Mouse (Mus musculus) adrenal gland, postnatal 36 days (tissue): ENCODE measurements around the gene Ttc39a. TPM values are rescaled to one million over a fixed set of nuclear protein-coding genes. Genes with fewer than 3 reads are reported as not detected.
A peak's percentile ranks its signal among the peaks of the same experiment; 100 is the strongest.

Experiments used
- DNase-seq, 2 experiments: peaks; one replicate each; pipeline ENCODE4 v3.0.0; 2021; ENCODE audit warnings: mixed read lengths in 1 of 2
- total RNA-seq, 2 experiments: library from RNA; stranded (reverse); gene quantifications; 2 replicates each; pipeline ENCODE4 v1.2.3; 2021

Ttc39a gene
- total RNA-seq, 2 experiments from 2014 or later: 4.2 to 5.0 TPM

DNA sequence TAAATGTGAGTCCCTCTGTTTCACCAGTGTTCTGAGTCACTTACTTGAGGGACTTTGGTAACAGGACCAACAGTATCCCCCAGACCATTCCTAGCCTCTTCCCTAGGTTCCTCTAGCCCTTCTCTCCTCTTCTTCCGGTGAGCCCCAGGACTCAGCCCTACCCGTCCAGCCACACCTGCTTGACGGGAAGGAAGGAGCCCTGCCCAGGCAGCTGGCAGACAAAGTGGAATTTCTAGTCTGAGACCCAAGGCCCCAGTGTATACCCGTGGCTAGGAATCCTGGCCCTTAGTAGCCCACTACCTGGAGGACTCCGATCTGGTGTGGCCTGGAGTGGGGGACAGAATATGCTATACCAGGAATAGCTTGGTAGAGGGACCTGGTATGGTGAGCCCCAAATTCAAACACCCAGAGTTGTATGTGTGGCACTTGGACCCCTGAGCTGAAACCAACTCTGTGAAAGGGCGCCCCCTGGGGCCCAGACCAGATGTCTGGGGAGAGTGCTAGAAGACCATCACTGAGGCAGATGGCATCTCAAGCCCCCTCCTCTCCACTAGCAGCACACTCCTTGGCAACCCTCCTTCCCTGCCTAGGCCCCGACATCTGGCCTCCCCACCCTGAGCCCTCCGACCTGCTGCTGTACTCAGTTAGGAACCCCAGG lies 13.8 kb downstream of the Ttc39a start:
- DNase-seq: peak; percentile 34 to 60

DNA sequence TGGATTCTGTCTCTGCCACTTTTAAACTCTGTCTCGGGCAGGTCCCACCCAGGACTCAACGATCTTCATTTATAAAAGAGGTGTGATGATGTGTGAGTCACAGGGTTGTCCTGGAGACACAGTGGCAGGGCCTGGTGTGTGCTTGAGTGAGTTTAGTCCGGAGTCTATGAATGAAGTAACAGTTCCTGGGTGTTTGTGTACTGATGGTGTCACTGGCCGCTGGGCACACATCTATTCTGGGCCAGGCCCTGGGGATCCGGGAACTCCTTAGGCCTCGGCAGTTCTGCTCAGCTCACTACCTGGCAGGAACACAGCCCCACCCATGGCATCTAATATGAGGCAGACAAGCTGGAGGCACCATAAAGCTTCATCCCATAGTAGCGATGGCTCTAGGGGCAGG lies 15.2 kb downstream of the Ttc39a start:
- no peak for DNase-seq

DNA sequence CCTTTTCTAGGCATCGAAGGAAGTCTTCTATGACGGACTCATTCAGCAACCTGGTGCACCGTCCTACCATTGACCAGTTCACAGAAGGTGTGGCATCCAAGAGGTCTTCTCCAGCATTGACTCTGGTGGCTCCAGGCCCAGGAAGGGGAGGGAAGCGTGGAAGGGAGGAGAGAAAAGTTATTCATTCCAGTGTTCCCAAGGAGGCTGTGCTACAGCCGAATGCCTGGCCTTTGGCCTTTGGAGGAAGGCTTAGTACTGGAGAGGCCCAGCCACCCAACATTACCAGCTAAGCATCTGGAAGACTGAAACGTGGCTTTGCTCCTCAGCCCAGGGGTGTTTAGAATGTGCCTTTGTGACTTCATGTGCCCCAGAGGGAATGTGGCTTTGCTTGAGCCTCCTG lies 16.0 kb downstream of the Ttc39a start:
- DNase-seq: no peak

DNA sequence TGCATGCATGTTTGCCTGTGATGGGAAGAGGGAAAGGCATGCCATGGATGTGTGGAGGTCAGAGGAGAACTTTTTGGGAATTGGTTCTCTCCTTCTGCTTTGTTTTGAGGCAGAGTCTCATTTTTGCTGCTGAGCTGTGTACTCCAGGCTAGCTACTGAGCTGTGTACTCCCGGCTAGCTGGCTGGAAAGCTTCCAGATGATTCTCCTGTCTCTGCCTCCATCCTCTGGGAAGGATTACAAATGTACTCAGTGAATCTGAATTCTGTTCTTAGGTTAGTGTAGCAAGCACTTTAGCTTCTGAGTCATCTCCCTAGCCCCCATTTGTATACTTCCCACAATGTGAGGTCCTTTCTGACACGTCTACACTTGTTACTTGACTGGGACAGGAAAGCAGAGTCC lies 17.0 kb downstream of the Ttc39a start:
- no peak for DNase-seq

DNA sequence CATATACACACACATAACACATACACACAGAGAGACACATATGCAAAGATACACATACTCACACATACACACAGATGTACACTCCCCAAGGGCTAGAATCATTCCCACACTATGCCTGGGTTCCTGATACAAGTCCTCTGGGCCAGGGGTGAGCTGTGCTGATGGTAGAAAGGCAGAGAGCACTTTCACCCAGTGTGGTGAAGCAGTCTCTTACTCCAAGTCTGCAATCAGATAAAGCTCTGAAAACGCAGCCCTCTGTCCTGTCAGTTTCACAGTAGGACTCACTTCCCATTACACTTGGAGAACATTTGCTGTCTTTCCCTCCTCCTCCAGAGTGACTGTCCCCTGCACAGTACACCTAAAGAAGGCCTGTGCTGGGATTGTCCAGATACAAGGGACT lies 20.6 kb downstream of the Ttc39a start:
- no peak for DNase-seq

DNA sequence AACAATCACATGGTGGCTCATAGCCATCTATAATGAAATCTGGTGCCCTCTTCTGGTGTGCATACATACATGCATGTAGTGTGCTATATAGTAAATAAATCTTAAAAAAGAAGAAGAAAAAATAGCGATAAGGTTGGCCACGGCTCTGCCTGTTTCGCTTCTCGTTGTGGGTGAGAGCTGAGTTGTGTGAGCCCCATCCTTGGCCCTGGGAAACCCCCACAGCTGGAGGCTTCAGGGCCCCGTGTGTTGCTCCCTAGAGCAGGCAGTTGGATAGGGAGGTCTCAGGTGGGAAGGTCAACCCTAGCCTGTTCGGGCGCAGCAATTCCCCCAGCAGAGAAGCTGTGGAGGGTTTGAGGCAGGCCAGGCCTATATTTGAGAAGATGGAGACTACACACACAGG lies 23.8 kb downstream of the Ttc39a start:
- no peak for DNase-seq

DNA sequence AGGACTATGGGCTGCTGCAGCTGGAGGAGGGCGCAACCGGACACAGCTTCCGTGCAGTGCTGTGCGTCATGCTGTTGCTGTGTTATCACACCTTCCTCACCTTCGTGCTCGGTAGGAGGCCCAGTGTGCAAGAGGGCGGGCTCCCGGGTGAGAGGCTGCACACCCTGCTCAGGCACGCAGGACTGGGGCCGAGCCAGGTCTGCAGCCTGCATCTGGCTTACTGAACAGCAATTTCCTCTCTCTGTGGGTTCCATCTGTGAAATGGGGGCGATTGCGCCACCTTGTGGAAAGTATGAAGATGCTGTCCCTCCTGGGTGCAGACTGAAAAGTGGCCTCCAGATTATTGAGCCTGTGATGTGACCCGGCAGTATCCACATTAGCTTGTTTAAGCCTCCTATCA lies 24.4 kb downstream of the Ttc39a start:
- peak; percentile 55 to 65 for DNase-seq

DNA sequence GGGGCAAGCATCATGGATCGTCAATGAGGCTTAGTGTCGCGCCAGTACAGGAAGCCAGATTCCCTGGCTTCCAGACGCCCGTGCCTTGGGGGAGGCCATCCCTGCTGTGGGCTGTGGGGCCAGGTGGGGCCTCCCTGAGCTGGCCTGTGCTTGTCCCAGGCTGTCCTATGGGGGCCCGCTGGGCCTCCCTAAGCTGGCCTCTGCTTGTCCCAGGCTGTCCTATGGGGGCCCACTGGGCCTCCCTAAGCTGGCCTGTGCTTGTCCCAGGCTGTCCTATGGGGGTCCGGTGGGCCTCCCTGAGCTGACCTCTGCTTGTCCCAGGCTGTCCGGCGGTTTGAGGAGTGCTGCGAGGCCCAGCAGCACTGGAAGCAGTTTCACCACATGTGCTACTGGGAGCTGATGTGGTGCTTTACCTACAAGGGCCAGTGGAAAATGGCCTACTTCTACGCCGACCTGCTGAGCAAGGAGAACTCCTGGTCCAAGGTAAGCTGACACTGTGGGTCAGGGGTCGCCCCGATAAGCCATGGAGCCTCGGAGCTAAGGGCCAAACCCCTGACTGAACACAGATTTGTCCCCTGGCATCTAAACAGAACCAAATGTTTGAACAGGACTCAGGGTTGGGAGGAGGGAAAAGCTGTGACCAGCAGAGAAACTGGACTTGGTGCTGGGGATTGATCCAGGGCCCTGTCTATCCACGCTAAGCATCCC lies 26.4 kb downstream of the Ttc39a start:
- DNase-seq: no peak

DNA sequence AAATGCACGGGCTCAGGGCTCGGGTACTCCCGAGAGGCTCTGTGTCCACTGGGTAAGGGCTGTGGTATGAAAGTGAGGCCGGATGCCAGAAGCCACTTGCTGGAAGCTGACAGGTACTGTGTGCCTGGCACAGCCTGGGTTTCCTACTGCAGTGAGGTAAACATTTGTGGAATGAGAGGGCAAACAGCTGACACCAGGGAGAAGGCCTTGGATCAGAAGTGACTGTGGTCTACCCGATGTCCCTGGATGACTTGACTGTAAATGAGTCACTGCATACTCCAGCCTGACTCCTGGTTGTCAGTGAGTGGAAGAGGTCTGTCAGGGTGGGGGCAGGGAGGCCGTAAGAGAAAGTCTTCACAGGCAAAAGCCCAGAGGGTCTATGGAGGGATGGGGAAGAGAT lies 27.2 kb downstream of the Ttc39a start:
- peak; percentile 77 to 78 for DNase-seq

DNA sequence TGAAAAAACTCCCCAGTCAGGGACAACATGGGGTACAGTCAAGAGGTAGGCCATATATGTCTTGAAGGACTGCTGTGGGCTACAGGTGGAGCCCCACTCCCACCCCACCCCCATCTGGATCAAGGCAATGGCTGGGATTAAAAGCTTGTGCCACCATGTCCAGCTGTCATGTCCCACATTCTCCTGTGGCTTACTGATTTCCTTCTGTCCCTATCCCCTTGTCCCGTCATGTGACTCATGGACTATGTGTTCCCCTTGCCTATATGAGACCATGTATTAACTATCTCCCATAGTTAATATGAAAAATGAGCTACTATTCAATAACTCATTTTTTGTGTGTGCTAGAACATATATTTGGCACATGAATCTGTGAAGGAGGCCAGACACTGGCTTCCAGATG lies 27.8 kb downstream of the Ttc39a start:
- no peak for DNase-seq

DNA sequence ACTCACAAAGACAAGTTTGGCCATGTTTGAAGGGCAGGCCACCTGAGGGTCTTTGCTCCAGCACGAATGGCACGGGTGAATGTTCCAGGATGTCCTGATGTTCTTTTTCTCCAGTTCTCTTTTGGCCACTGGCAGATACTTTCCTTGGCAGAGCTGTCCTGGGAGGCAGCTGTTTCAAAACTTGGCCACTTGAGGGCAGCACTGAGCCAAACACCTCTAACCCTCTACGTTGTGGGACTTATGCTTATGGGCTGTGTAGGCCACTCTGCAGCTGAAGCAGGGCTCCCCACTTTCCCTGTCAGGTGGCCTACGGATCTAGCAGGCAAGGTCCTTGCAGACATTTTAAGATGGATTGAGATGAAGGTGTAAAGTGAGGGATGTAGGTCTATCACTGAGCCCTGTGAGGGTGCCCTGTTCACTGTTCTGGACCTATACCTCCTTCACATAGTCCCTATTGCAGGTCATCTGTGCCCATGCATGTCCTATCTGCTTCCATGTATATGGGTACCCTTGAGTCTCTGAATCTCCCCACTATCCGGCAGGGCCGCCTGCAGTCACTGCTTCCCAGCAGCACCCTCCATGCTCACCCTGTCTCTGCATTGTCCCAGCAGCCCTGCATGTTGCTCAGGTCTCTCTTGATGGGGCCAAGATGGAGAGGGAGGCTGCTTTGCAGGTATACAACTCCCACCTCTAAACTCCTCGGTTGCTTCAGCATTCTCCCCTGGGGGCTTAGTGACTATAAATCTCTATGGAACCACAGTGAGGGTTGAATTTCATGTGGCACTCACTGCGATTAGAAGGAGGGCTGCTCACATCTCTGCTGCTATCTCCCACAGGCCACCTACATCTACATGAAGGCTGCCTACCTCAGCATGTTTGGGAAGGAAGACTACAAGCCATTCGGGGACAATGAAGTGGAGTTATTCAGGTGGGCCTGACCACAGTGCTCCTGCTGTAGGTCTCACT lies 31.8 kb downstream of the Ttc39a start:
- DNase-seq: peak; percentile 75 to 80

DNA sequence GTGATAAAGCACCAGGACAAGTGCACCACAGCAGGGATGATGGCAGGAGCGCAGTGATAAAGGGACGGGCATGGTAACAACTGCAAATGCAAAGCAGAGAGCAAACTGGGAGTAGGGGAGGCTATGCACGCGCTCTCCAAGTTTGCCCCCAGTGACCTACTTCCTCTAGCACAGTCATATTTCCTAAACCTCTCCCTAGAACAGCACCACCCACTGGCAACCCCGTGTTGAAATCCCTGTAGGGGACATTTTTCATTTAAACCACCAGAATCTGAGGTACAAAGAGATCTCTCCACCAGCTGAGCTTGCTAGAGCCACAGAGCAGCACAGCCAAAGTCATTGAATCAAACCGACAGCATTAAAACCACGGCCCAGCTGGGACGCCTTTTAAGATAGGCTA lies 32.7 kb downstream of the Ttc39a start:
- DNase-seq: peak in 1 of 2 experiments; percentile 16

DNA sequence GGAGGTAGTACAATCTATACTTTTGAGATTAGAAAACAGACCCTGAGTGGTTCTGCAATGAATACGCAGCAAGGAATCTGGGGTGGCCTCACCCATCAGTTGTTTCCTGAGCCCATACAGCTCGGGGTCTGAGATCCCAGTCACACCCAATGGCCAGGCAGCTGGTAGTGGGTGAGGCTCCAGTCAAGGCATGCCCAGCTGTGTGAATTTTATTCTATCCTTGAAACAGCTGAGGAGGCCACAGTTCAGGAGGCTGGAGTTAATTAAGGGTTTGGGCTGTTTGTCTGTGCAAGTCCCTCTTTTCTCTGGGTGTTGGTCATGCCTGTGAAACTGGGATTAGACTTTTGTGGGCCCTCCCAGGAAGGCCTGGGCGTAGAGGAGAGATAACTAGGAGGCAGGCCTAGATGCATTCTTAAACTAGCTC lies 33.4 kb downstream of the Ttc39a start:
- DNase-seq: no peak

DNA sequence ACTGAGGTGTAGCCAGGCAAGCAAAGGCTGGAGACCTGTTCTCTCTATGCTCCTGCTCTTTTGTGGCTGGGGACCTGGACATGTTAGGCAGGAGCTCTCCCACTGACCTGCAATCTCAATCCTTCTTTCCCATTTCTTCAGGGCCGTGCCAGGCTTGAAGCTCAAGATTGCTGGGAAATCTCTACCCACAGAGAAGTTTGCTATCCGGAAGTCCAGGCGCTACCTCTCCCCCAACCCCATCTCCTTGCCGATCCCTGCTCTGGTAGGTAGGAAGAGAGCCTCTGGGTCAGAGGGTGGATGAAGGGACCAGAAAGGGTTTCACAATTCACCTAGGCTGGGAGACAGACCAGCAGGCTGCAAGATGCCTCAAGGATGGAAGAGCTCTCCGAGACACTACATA lies 34.0 kb downstream of the Ttc39a start:
- DNase-seq: no peak

DNA sequence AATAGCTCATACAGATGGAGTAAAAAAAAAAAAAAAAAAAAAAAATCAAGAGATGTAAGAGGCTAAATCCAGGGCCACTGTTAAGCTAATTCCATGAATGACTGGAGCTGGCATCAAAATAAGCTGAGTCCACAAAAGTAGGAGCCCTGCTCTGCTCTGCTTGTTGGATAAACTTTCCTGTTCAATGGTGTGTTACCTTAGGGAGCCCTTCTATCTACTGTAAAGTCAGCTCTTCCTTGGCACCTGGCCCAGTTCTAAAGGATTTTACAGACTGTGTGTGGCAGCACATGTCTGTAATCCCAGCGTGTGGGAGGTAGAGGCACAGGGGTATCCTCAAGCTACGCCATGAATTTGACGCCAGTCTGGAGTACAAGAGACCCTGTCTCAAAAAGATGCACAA lies 34.6 kb downstream of the Ttc39a start:
- DNase-seq: no peak

DNA sequence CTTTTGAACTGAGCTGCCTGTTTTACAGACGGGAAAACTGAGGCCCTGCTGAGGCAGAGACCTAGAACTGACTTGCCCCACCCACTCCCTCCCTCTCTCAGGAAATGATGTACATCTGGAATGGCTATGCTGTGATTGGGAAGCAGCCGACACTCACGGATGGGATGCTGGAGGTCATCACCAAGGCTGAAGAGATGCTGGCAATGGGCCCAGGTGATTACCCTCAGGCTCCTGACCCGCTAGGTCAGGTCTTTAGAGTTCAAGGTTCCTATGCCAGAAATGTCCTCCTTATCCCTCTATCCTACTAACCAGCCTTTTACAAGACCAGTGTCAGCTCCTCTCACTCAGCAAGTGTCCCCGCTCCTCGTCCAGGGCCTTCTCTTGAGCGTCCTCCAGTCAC lies 35.7 kb downstream of the Ttc39a start:
- peak; percentile 38 to 64 for DNase-seq

DNA sequence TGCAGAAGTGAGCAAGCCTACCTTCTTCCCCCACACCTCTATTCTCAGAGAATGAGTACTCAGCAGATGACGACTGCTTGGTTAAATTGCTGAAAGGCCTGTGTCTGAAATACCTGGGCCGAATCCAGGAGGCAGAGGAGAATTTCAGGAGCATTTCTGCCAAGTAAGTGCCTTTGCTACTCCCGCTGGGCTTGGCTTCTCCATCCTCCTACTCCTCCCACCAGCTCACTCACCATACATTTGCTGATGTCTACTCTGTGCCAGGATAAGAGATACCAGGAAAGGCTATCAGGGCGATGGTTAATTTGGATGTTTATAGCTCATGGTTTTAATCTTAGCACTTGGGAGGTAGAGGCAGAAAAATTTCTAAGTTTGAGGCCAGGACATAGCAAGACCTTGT lies 36.2 kb downstream of the Ttc39a start:
- DNase-seq: no peak

DNA sequence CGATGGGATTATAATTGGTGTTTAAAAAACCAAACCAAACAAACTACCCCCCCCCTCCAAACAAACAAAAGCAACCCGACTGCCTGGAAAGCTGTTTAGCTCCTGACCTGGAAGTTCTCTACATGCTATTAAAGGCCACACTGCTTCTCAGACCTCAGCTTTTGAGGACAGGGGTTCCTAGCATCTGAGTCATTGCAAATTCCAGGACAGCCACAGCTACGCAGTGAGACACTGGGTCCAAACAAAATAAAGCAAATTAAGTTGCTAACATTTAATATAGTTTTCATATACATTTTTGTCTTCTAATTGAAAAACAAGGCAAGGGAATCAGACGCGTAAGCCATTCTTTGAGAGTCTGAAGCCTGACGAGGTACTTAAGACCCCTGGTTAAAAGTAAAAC lies 38.0 kb downstream of the Ttc39a start:
- DNase-seq: no peak

DNA sequence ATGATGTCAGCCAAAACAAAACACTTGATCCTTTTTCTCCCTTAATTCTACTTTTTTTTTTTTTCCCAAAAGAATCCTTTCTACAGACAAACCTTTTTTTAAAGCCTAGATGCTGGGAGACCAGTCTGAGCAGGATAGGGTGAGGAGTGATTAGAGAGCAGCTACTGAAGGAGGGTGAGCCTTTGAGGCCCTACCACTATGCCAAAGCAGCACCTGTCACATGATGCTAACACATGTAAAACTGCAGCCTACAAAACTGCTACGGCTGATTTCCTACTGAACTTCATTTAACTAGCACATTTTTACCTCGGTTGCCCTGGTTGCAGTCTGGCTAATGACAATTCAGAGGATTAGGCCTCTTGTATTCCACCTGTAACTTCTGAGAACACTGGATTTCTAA lies 38.5 kb downstream of the Ttc39a start:
- DNase-seq: no peak

DNA sequence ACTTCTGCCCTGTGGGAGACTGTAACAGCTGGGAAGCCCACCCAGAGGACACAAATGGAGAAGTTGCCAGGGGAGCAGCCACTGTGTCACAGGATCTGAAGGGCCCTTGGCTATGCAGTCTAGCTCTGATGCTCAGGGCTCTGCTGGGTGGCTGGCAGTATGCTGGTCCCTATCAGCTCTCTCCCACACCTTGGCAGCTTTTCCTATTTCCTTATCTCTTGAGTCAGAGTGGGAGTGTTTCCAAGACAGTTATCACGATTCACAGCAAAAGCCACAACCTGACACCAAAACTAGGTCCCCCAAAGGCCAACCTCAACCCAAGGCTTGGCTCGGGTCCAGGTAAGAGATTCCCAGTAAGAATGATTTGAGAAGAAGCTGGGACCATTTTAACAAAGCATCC lies 39.0 kb downstream of the Ttc39a start:
- DNase-seq: no peak

DNA sequence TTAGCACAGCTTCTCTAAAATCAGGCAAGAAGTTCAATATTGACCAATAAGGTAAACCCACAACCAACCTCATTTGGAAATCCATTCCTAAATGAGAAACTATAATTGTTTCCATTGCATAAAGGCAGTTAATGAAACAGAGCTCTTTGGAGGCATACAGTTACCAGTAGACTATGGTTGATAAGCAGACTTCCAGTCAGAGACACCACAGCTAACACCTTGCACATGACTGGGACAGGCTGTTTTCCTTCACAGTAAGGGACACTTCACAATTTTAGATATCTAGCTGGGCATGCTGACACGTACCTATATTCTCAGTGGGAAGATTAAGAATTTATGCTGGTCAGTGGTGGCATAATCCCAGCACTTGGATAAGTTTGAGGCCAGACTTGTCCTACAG lies 39.5 kb downstream of the Ttc39a start:
- DNase-seq: no peak

DNA sequence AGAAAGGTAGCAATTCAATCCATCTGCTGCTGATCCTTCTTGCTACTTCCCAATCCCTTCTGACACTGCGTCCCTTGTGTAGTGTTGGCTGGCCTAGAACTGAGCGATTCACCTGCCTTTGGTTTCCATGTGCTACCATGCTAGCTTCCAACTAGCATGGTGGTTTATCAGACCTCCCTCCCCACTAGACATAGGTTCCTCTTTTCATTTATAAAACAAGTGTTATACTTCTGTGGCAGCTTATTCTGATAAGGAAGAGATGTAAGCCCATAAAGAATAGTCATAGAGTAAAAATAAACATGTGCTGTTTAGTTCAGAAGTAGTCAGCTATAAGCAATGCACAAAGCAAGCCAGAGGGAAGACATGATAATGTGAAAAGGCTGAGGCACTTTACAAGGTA lies 42.1 kb downstream of the Ttc39a start:
- no peak for DNase-seq

DNA sequence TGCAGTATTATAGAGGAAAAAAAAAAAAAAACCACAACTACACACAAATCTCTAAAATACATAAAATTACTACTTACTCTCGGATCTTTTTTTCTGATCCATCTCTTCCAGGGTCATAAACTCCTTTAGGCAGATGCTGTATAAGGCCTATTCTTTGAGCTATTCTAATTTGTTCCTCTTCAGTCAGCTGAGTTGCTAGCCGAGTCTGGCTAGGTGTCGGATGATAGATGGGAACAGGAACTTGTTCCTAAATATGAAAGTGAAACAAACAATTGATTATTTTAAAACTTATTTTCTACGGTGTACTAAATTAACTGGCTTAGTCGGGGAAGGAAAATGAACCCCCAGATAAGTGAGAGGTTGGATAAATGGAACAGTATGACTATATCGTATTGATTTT lies 50.4 kb downstream of the Ttc39a start:
- no peak for DNase-seq
